Mouse (Mus musculus): Measurements from ENCODE around the gene Ilf3.

DNA sequence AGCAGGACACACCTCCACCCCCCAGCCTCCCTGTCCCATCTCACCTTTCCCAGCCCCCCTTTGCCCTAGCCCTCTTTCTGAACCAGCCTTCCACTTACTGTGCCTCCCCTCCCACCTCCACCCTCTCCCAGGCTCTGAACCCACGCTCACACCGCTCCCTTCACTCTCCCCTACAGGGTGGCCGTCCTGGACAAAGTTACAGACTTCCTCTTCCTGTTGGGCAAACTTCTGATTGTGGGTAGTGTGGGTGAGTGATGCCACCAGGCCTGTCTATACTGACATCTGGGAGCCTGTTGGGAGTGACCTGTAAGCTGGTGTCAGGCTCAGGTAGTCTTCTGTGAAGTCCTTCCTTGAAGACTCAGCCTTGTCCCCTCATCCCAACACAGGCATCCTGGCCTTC, 19.5 kb upstream of the Ilf3 start:
- no peak for TF ChIP-seq CTCF (IDR thresholded peaks at IDR 0.05; ENCODE audit: borderline replicate concordance, control insufficient read depth, extremely low read depth, insufficient read depth, low read length, poor library complexity)
- no peak for TF ChIP-seq POLR2A (IDR thresholded peaks at IDR 0.05; ENCODE audit: control insufficient read depth, extremely low read depth, insufficient read depth, low read length, poor library complexity)

All from thymus, adult 2 months (tissue).